Mouse (Mus musculus): ENCODE measurements around the gene Spata25.
"Not testable (repeated sequence)": the region's sequence is repeated elsewhere in the genome, so short reads cannot be mapped to it uniquely, and the experiment has no call there.

The Spata25 gene

GRCm38 (mm10) chr2:164828437-164828836 is at the start of gene Spata25:
Gene Spata25 (minus strand): TSS chr2:164828537.
- no peak for DNase-seq (ENCODE audit: low read depth, low spot score)

DNA sequence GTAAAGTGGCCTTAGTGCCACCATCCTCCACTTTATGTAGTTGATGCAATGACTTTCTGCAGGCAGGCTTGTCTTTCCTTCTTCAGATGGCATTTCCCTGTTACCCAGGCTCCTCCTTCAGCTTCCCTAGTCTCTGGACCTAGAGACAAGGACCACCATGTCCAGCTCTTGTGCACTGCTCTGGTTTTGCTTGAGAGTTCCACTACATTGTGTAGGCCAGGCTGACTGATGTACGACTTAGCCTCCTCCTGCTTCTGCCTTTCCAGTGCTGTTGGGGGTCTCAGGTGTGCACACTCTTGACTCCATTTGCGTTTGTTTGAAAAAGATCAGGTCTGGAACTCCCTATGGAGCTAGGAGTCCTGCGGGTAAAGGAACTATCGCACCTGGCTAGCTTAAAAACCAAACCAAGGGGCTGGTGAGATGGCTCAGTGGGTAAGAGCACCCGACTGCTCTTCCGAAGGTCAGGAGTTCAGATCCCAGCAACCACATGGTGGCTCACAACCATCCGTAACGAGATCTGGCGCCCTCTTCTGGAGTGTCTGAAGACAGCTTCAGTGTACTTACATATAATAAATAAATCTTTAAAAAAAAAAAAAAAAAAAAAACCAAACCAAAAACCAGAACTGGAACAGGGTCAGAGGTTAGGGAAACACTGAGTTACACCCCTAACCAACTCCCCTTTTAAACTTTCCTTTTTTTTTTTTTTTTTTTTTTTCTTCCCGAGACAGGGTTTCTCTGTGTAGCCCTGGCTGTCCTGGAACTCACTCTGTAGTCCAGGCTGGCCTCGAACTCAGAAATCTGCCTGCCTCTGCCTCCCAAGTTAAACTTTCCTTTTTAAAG is 49.3 kb upstream of the Spata25 start:
- DNase-seq (ENCODE audit: low read depth, low spot score), result peak; percentile 59

DNA sequence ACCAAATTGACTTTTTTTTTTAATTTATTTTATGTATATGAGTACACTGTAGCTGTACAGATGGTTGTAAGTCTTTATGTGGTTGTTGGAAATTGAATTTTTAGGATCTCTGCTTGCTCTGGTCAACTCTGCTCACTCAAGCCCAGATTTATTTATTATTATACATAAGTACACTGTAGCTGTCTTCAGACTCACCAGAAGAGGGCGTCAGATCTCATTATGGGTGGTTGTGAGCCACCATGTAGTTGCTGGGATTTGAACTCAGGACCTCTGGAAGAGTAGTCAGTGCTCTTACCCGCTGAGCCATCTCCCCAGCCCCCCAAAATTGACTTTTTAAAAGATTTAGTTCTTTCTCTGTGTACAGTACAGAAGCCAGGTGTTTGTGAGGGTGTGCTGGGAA is 47.3 kb upstream of the Spata25 start:
- DNase-seq (ENCODE audit: low read depth, low spot score), result not testable (repeated sequence)

DNA sequence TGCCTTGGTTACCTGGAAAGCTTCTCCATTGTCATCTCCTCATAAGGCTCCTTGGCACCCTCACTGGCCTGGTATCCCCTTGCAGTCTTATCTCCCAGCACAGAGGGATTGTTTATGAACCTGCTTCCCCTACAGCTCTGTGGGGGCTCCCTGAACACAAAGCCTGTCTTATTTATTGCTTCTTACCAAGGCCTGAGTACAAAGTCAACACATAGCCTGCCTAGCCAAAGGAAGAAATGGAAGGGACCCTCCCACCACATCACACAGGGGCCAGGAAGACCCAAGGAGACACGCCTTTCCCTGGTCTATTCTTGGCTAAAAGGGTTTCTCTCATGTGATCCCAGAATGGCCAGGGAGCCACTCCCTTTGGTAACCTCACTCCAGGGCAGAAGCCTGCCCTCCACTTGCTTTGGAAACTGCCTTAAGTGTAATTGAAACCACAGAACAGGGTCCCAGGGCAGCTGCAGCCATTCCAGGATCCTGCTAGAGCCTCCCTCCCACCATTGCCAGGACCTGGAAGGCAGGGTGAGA is 46.0 kb upstream of the Spata25 start:
- peak; percentile 77 for DNase-seq (ENCODE audit: low read depth, low spot score)

DNA sequence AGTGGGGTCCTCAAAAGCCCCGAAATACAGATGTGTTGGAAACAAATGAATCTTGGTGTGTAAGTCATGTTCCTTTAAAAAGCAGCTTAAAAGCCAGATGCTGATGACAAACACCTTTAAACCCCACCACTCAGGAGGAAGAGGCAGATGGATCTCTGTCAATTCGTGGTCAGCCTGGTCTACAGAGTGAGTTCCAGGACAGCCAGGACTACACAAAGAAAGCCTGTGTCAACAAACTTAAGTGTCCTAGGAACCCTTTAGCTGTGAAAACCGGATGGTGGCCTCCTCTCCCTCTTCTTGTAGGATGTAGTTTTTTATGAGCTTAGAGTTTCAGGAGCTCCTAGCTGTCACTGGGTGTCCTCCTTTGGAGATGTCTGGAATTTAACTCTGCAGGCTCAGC is 45.3 kb upstream of the Spata25 start:
- DNase-seq (ENCODE audit: low read depth, low spot score), result no peak

DNA sequence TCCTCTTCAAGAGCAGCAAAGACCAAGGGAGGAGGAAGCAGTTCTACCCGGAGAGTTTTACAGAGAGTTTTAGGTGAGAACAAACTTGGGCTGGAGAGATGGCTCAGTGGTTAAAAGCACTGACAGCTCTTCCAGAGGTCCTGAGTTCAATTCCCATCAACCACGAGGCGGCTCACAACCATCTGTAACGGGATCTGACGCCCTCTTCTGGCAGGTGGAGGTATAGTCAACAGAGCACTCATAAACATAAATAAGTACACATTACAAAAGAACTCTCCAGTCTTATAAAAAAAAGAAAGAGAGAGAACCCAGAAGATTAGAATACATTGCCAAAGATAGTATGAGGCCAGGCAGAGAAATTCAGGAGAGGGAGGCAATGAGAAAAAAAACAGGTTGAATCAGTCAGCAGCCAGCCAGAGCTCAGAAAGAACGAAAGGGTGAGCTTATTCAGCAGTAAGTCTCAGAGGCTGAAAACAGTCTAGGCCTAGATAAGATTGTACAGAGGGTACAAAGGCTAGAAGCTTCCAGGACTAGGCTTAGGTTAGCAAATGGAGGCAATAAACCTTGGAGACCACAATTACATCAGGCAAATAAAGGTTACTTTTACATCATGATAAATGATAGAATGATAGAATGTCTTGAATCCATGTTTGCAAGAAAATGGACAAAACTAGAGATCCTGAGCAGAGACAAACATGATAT is 43.4 kb upstream of the Spata25 start:
- DNase-seq (ENCODE audit: low read depth, low spot score), result no peak

DNA sequence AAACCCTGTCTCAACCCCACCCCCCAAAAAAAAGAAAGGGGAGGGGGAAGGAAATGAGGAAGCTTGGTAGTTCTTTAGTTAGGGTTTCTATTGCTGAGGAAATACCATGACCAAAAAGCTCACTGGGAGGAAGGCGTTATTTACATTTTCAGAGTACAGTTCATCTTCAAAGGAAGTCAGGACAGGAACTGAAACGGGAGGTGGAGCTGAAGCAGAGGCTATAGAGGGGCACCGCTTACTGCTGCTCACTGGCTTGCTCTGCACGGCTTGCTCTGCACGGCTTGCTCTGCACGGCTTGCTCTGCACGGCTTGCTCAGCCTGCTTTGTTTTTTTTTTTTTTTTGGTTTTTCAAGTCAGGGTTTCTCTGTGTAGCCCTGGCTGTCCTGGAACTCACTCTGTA is 40.2 kb upstream of the Spata25 start:
- DNase-seq (ENCODE audit: low read depth, low spot score), result no peak

- DNase-seq (ENCODE audit: low read depth, low spot score), result peak; percentile 90
These were observed 39.2 kb upstream of the Spata25 start for GRCm38 (mm10) chr2:164867566-164867965.

DNA sequence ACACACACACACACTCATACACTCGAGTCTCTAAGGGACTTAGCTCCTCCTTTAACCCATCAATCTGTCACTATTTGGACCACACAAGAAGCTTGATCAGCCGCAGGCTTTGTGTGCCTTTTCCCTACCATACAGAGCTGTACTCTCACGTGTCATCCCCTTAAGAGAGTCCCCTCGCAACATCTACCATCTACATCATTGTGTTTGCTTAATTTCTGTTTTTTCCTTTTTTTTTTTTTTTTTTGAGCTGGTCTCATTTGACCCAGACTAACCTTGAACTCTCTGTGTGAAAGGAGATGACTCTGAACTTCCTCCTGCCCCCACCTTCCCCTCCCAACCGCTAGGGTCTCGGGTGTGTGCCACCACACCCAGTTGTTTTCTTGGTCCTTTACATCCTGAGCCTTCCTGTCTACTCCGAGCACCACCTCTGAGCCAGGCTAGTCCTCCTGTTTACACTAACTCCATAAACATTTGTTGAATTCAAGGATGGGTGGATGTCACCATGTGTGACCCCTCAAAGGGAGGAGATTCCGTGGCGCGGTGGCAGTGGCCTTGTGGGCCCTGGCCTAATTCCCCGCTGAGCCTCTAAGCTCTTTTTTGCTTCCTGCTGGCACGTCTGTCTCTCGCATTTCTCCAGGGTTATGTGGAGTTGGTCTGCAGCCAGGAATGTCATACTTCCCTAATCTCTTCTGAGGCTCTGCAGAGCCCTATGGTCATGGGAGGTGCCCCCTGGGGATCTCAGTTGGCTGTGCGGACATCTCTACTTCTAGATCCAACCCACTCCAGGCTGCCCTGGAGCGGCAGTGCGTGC is 38.6 kb upstream of the Spata25 start:
- DNase-seq (ENCODE audit: low read depth, low spot score), result peak; percentile 92

GRCm38 (mm10) chr2:164864593-164864992 is 36.3 kb upstream of the Spata25 start:
- no peak for DNase-seq (ENCODE audit: low read depth, low spot score)

DNA sequence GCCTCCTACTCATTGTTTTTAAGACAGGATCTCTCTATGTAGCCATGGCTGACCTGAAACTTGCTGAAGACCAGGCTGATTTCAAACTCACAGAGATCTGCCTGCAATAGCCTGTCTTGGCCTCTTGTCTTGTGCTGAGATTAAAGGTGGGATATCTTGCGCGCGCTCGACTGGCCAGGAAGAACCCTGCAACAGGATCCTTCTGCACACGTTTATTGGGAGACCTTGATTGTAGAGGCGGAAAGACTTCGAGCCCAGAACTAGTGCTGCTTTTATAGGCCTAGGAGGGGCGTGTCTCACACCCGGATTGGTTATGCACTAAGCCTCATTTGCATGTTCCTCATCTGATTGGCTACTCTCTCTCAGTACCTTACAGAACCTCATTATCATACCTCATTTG is 35.1 kb upstream of the Spata25 start:
- DNase-seq (ENCODE audit: low read depth, low spot score), result peak; percentile 41

DNA sequence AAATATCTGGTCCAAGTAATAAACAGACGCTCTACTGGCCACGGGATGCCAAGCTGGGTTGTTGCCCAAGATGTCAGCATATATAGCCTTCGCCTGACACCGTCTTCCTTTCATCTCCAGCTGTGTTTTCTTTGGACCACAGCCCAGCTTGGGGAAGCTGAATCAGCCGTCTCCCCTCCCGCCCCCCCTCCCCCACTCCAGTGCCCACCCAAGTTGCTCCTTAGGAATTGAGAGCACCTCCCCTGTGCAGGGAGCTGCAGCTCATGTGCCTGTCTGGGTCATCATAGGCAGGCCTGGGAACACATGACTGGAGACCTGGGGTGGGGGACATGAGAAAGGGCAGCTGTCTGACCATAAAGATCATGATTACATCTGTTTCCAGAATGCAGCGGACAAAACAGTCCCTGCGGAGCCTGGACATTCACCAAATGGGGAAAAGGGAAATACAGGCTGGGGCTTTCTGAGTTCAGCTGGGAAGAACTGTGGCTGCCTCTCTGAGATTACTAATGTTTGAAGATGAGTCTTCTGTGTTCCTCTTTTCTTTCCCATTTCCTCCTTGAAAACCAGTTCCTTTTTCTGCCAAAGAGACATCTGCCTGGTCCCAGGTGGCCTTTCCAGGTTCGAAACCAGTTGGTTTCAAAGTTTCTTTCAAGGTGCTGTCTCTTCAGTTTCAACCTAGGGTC is 34.0 kb upstream of the Spata25 start:
- peak; percentile 41 for DNase-seq (ENCODE audit: low read depth, low spot score)

GRCm38 (mm10) chr2:164861094-164861493 is 32.8 kb upstream of the Spata25 start:
- no peak for DNase-seq (ENCODE audit: low read depth, low spot score)

- peak; percentile 74 for DNase-seq (ENCODE audit: low read depth, low spot score)
These were observed 31.5 kb upstream of the Spata25 start for GRCm38 (mm10) chr2:164859640-164860432.

GRCm38 (mm10) chr2:164859155-164859554 is 30.8 kb upstream of the Spata25 start:
- DNase-seq (ENCODE audit: low read depth, low spot score), result no peak

- peak; percentile 78 for DNase-seq (ENCODE audit: low read depth, low spot score)
These were observed 29.7 kb upstream of the Spata25 start for GRCm38 (mm10) chr2:164857842-164858553.

- DNase-seq (ENCODE audit: low read depth, low spot score), result peak; percentile 95
These were observed 28.9 kb upstream of the Spata25 start, which contains the start of gene Pltp for GRCm38 (mm10) chr2:164857101-164857821. Gene Pltp (minus strand): TSS chr2:164857711.

- peak; percentile 92 for DNase-seq (ENCODE audit: low read depth, low spot score)
These were observed 28.2 kb upstream of the Spata25 start for GRCm38 (mm10) chr2:164856309-164857100.

Measured in ES-CJ7 (cell line).